Mouse (Mus musculus) neural tube, embryonic 13.5 days (tissue): ENCODE data around the gene Cadm3. TPM values are rescaled to one million over a fixed set of nuclear protein-coding genes. Genes with fewer than 3 reads are reported as not detected.
"Not testable (repeated sequence)": the region's sequence is repeated elsewhere in the genome, so short reads cannot be mapped to it uniquely, and the experiment has no call there.

Experiments
- ATAC-seq: fragments of 200-750 bp; cut with Nextera tagmentation; 2 replicates; pipeline ENCODE4 v1.8.0; 2017; ENCODE audit warnings: low read depth, mild to moderate bottlenecking, moderate TSS enrichment, moderate library complexity
- H3K27ac ChIP-seq: fragments of 300-500 bp; sonication (generic); replicated peaks from 2 replicates; pipeline ENCODE4 v1.5.1; 2015; ENCODE audit warnings: moderate library complexity, mild to moderate bottlenecking, inconsistent platforms
- H3K27me3 ChIP-seq: fragments of 300-500 bp; sonication (generic); 2 replicates; pipeline ENCODE4 v1.6.1; 2015; ENCODE audit warnings: mild to moderate bottlenecking, inconsistent platforms
- H3K36me3 ChIP-seq: fragments of 300-500 bp; sonication (generic); 2 replicates; pipeline ENCODE4 v1.6.1; 2015; ENCODE audit warnings: mild to moderate bottlenecking, inconsistent platforms
- H3K4me1 ChIP-seq: fragments of 300-500 bp; sonication (generic); replicated peaks from 2 replicates; pipeline ENCODE4 v1.6.1; 2015; ENCODE audit warnings: inconsistent platforms
- H3K4me2 ChIP-seq: fragments of 300-500 bp; sonication (generic); 2 replicates; pipeline ENCODE4 v1.6.1; 2015; ENCODE audit warnings: inconsistent platforms, mild to moderate bottlenecking, moderate library complexity
- H3K4me3 ChIP-seq: fragments of 300-500 bp; sonication (generic); 2 replicates; pipeline ENCODE4 v1.5.1; 2015; ENCODE audit warnings: mild to moderate bottlenecking, inconsistent platforms
- H3K9ac ChIP-seq: fragments of 300-500 bp; sonication (generic); 2 replicates; pipeline ENCODE4 v1.6.1; 2015; ENCODE audit warnings: moderate library complexity, mild to moderate bottlenecking, inconsistent platforms
- H3K9me3 ChIP-seq: fragments of 300-500 bp; sonication (generic); 2 replicates; pipeline ENCODE4 v1.6.1; 2016; ENCODE audit warnings: inconsistent platforms
- WGBS: fragments of 180-500 bp; shearing (Covaris S2); methylation state at CpG from one replicate; pipeline ENCODE4 v1.1.7; 2015; 5-methylcytosine and 5-hydroxymethylcytosine counted together
- polyA plus RNA-seq: library from polyadenylated mRNA; unstranded; fragments of >200 nt; fragmentation: Nextera tagmentation; extraction: Ambion mirVana; gene quantifications from 2 replicates; pipeline ENCODE4 v1.2.1, GENCODE M21; 2015

Gene Cadm3
- polyA plus RNA-seq, 1 experiment from 2014 or later, result 53.6 TPM

- Histone ChIP-seq H3K4me3 (no peak overlapping the region), H3K36me3 (no peaks in the 10 kb centered on the region), H3K27me3 (no peaks in the 10 kb centered on the region), H3K9ac (no peak overlapping the region), H3K9me3 (no peaks in the 10 kb centered on the region), H3K4me2 (no peak overlapping the region), H3K27ac (no peak overlapping the region), H3K4me1 (peaks cover 13% of the 10 kb centered on the region)
- no peak for ATAC-seq
- 97% methylated on average over 2 of the region's 2 CpGs for WGBS
Observed at GRCm38 (mm10) chr1:173317925-173318477, 49.5 kb downstream of the Cadm3 start.

- Histone ChIP-seq H3K4me3 (no peak overlapping the region), H3K27ac (no peak overlapping the region), H3K9me3 (no peaks in the 10 kb centered on the region), H3K4me1 (no peaks in the 10 kb centered on the region), H3K9ac (no peak overlapping the region), H3K4me2 (no peak overlapping the region), H3K27me3 (no peaks in the 10 kb centered on the region), H3K36me3 (no peaks in the 10 kb centered on the region)
- no peak for ATAC-seq
- WGBS, result 87% methylated on average over 3 of the region's 3 CpGs
Observed at GRCm38 (mm10) chr1:173315725-173316124, 51.8 kb downstream of the Cadm3 start.

- H3K27me3 ChIP-seq, result not testable (repeated sequence)
- 87% methylated on average over 7 of the region's 7 CpGs for WGBS
Observed at GRCm38 (mm10) chr1:173313535-173314050, 53.9 kb downstream of the Cadm3 start.

GRCm38 (mm10) chr1:173302795-173303194 lies 64.7 kb downstream of the Cadm3 start:
- not testable (repeated sequence) for H3K4me1 ChIP-seq, H3K27me3 ChIP-seq, H3K4me2 ChIP-seq, H3K36me3 ChIP-seq, ATAC-seq, H3K4me3 ChIP-seq, H3K9ac ChIP-seq, H3K27ac ChIP-seq, H3K9me3 ChIP-seq
- WGBS, result 65% methylated on average over 3 of the region's 3 CpGs

More at GRCm38 (mm10) chr1:173313535-173314050, 53.9 kb downstream of the Cadm3 start:
- ATAC-seq, H3K9ac ChIP-seq, H3K4me2 ChIP-seq, H3K9me3 ChIP-seq, H3K4me1 ChIP-seq, H3K27ac ChIP-seq, H3K36me3 ChIP-seq, H3K4me3 ChIP-seq: not testable (repeated sequence)

Other genes with a start within 250 kb of the Cadm3 start
- gene Olfr1408, start 230.3 kb downstream of the Cadm3 start, polyA plus RNA-seq, result not detected in 2 replicates
- 0.06 TPM in 1 of 2 replicates, not detected in the other for gene Olfr1406, start 177.1 kb downstream of the Cadm3 start, polyA plus RNA-seq
- not detected in 2 replicates for gene Olfr218, start 169.9 kb downstream of the Cadm3 start, polyA plus RNA-seq
- not detected in 2 replicates for gene Olfr1404, start 155.3 kb downstream of the Cadm3 start, polyA plus RNA-seq
- gene Fcer1a, start 140.5 kb downstream of the Cadm3 start, polyA plus RNA-seq, result not detected in 2 replicates
- gene Olfr418, start 101.7 kb downstream of the Cadm3 start, polyA plus RNA-seq, result not detected in 2 replicates
- not detected in 2 replicates for gene Mptx2, start 89.9 kb downstream of the Cadm3 start, polyA plus RNA-seq
- 15.4 and 17.1 TPM in 2 replicates for gene Ackr1, start 33.9 kb downstream of the Cadm3 start, polyA plus RNA-seq
- gene Aim2, start 16.8 kb downstream of the Cadm3 start, polyA plus RNA-seq, result 1.4 and 2.3 TPM in 2 replicates
- gene Ifi206, start 123.3 kb upstream of the Cadm3 start, polyA plus RNA-seq, result not detected in 2 replicates
- gene Ifi214, start 168.3 kb upstream of the Cadm3 start, polyA plus RNA-seq, result not detected in 2 replicates
- not detected in 2 replicates for gene Ifi213, start 231.6 kb upstream of the Cadm3 start, polyA plus RNA-seq